Mouse (Mus musculus) intestine, postnatal 0 days (tissue): Measurements from ENCODE around the gene Tuba3a. TPM values are rescaled to one million over a fixed set of nuclear protein-coding genes. Genes with fewer than 3 reads are reported as not detected.

ENCODE experiments used
- ATAC-seq: fragments of 200-750 bp; cut with Nextera tagmentation; 2 replicates; pipeline ENCODE4 v1.8.0; 2017; ENCODE audit warnings: mild to moderate bottlenecking, moderate TSS enrichment, moderate library complexity
- H3K27ac ChIP-seq: fragments of 300-500 bp; sonication (generic); 2 replicates; pipeline ENCODE4 v1.5.1; 2014; ENCODE audit warnings: mild to moderate bottlenecking, low read depth, low read length, moderate library complexity
- H3K27me3 ChIP-seq: fragments of 300-500 bp; sonication (generic); replicated peaks from 2 replicates; pipeline ENCODE4 v1.6.1; 2014; ENCODE audit warnings: low read length, mixed read lengths; ENCODE audit not compliant: control insufficient read depth, insufficient read depth
- H3K36me3 ChIP-seq: fragments of 300-500 bp; sonication (generic); 2 replicates; pipeline ENCODE4 v1.6.1; 2014; ENCODE audit warnings: mild to moderate bottlenecking, moderate library complexity; ENCODE audit not compliant: control insufficient read depth, insufficient read depth
- H3K4me1 ChIP-seq: fragments of 300-500 bp; sonication (generic); replicated peaks from 2 replicates; pipeline ENCODE4 v1.6.1; 2014; ENCODE audit warnings: antibody characterized with exemption, low read length, mixed read lengths; ENCODE audit not compliant: control insufficient read depth, insufficient read depth
- H3K4me2 ChIP-seq: fragments of 300-500 bp; sonication (generic); replicated peaks from 2 replicates; pipeline ENCODE4 v1.6.1; 2014; ENCODE audit warnings: low read depth, mild to moderate bottlenecking, moderate library complexity
- H3K4me3 ChIP-seq: fragments of 300-500 bp; sonication (generic); 2 replicates; pipeline ENCODE4 v1.5.1; 2014; ENCODE audit warnings: low read depth, low read length
- H3K9ac ChIP-seq: fragments of 300-500 bp; sonication (generic); 2 replicates; pipeline ENCODE4 v1.6.1; 2014; ENCODE audit warnings: mild to moderate bottlenecking, low read depth, low read length
- H3K9me3 ChIP-seq: fragments of 300-500 bp; sonication (generic); 2 replicates; pipeline ENCODE4 v1.6.1; 2016; ENCODE audit warnings: mixed run types; ENCODE audit not compliant: control insufficient read depth
- CTCF ChIP-seq: sonication (generic); IDR thresholded peaks from 2 replicates; pipeline ENCODE4 v1.5.1; 2016; ENCODE audit warnings: low read depth, mild to moderate bottlenecking, control low read depth, antibody characterized with exemption, moderate library complexity
- WGBS: fragments of 180-500 bp; shearing (Covaris S2); extraction: QIAGEN DNeasy Blood & Tissue Kit; methylation state at CpG from one replicate; pipeline ENCODE4 v1.1.7; 2014; 5-methylcytosine and 5-hydroxymethylcytosine counted together
- polyA plus RNA-seq: library from polyadenylated mRNA; unstranded; fragments of >200 nt; fragmentation: Nextera tagmentation; extraction: Ambion mirVana; gene quantifications from 2 replicates; pipeline ENCODE4 v1.2.1, GENCODE M21; 2015

Gene Tuba3a
- polyA plus RNA-seq, 1 experiment from 2014 or later = not detected

- H3K9ac ChIP-seq = no peak overlapping the region
- no peaks in the 10 kb centered on the region for H3K27me3 ChIP-seq
- H3K9me3 ChIP-seq = no peaks in the 10 kb centered on the region
- H3K4me2 ChIP-seq = no peak overlapping the region
- 45% methylated on average over 7 of the region's 7 CpGs for WGBS
- peaks cover 1% of the 10 kb centered on the region for H3K36me3 ChIP-seq
- H3K27ac ChIP-seq = no peak overlapping the region
- ATAC-seq = no peak
- H3K4me3 ChIP-seq = no peak overlapping the region
- peaks cover 15% of the 10 kb centered on the region for H3K4me1 ChIP-seq
- no peak for TF ChIP-seq CTCF
These were observed 31.2 kb upstream of the Tuba3a start for GRCm38 (mm10) chr6:125317077-125317476.

GRCm38 (mm10) chr6:125314746-125315145 lies 28.9 kb upstream of the Tuba3a start:
- Histone ChIP-seq H3K9ac (no peak overlapping the region), H3K36me3 (peaks cover 22% of the 10 kb centered on the region), H3K4me3 (no peak overlapping the region), H3K9me3 (no peaks in the 10 kb centered on the region), H3K4me1 (peaks cover 20% of the 10 kb centered on the region), H3K27me3 (no peaks in the 10 kb centered on the region), H3K27ac (no peak overlapping the region), H3K4me2 (peak overlapping the region; percentile 91)
- ATAC-seq = no peak
- no peak for TF ChIP-seq CTCF
- WGBS = 77% methylated on average over 6 of the region's 6 CpGs

GRCm38 (mm10) chr6:125314231-125314563 lies 28.4 kb upstream of the Tuba3a start:
- no peak for TF ChIP-seq CTCF
- peak overlapping the region; percentile 91 for H3K9ac ChIP-seq
- H3K27me3 ChIP-seq = no peaks in the 10 kb centered on the region
- H3K4me2 ChIP-seq = peak overlapping the region; percentile 91
- 54% methylated on average over 7 of the region's 7 CpGs for WGBS
- H3K9me3 ChIP-seq = no peaks in the 10 kb centered on the region
- H3K27ac ChIP-seq = peak overlapping the region; percentile 92
- H3K36me3 ChIP-seq = peaks cover 27% of the 10 kb centered on the region
- peak overlapping the region; percentile 76 for H3K4me3 ChIP-seq
- peaks cover 20% of the 10 kb centered on the region for H3K4me1 ChIP-seq
- ATAC-seq = peak; percentile 31

GRCm38 (mm10) chr6:125313546-125314230 lies 27.8 kb upstream of the Tuba3a start, which contains the start of gene Ltbr:
Gene Ltbr (minus strand): TSS chr6:125313885.
- Histone ChIP-seq H3K27ac (peak within 1 kb of the TSS; percentile 92), H3K4me3 (peak within 1 kb of the TSS; percentile 76), H3K27me3 (no peaks in the 10 kb centered on the region), H3K4me2 (peak within 1 kb of the TSS; percentile 91), H3K9ac (peak within 1 kb of the TSS; percentile 91), H3K36me3 (peaks cover 29% of the 10 kb centered on the region), H3K4me1 (peaks cover 20% of the 10 kb centered on the region), H3K9me3 (no peaks in the 10 kb centered on the region)
- TF ChIP-seq CTCF = no peak; the same call in 1 of the 2 replicates
- ATAC-seq = peak; percentile 97
- WGBS = under 1% methylated on average over 44 of the region's 46 CpGs

- no peak for ATAC-seq
- peaks cover 20% of the 10 kb centered on the region for H3K4me1 ChIP-seq
- H3K4me3 ChIP-seq = peak overlapping the region; percentile 76
- H3K9ac ChIP-seq = peak overlapping the region; percentile 91
- no peaks in the 10 kb centered on the region for H3K27me3 ChIP-seq
- H3K36me3 ChIP-seq = peaks cover 35% of the 10 kb centered on the region
- H3K4me2 ChIP-seq = peak overlapping the region; percentile 91
- 20% methylated on average over 22 of the region's 22 CpGs for WGBS
- TF ChIP-seq CTCF = no peak
- peak overlapping the region; percentile 92 for H3K27ac ChIP-seq
- H3K9me3 ChIP-seq = no peaks in the 10 kb centered on the region
These were observed 26.9 kb upstream of the Tuba3a start for GRCm38 (mm10) chr6:125312581-125313355.

GRCm38 (mm10) chr6:125312171-125312570 lies 26.3 kb upstream of the Tuba3a start:
- Histone ChIP-seq H3K4me3 (peak overlapping the region; percentile 76), H3K9ac (peak overlapping the region; percentile 91), H3K27ac (no peak overlapping the region), H3K9me3 (no peaks in the 10 kb centered on the region), H3K27me3 (no peaks in the 10 kb centered on the region), H3K4me1 (peaks cover 20% of the 10 kb centered on the region), H3K4me2 (peak overlapping the region; percentile 91), H3K36me3 (peaks cover 41% of the 10 kb centered on the region)
- TF ChIP-seq CTCF = no peak
- ATAC-seq = no peak
- WGBS = 77% methylated on average over 9 of the region's 9 CpGs
